Mouse (Mus musculus) gastrocnemius, postnatal 36 days (tissue): ENCODE data around the gene Akt3. TPM values are rescaled to one million over a fixed set of nuclear protein-coding genes. Genes with fewer than 3 reads are reported as not detected.

Experiments used
- DNase-seq, 2 experiments: peaks; one replicate each; pipeline ENCODE4 v3.0.0; 2022
- intact Hi-C: fragments of 180-260 bp; cut with DNase I; formaldehyde crosslinking; loops from one replicate; pipeline ENCODE4 v1.15.1; 2025
- total RNA-seq, 2 experiments: library from RNA; stranded (reverse); gene quantifications; 2 replicates each; pipeline ENCODE4 v1.2.3; 2021

Akt3 gene
- total RNA-seq, 2 experiments from 2014 or later: 9.5 to 10.5 TPM

GRCm38 (mm10) chr1:177013776-177014175 lies 244.2 kb downstream of the Akt3 start:
- DNase-seq: no peak
- intact Hi-C loops: no loop called here

GRCm38 (mm10) chr1:177013313-177013712 lies 244.7 kb downstream of the Akt3 start:
- no peak for DNase-seq
- intact Hi-C loops: no loop called here

GRCm38 (mm10) chr1:177012774-177013173 lies 245.2 kb downstream of the Akt3 start:
- intact Hi-C loops: no loop called here
- no peak for DNase-seq

GRCm38 (mm10) chr1:177011688-177012087 lies 246.3 kb downstream of the Akt3 start:
- intact Hi-C loops: no loop called here

GRCm38 (mm10) chr1:177010607-177011302 lies 247.2 kb downstream of the Akt3 start:
- intact Hi-C loops: no loop called here
- no peak for DNase-seq

More at GRCm38 (mm10) chr1:177011688-177012087, 246.3 kb downstream of the Akt3 start:
- no peak for DNase-seq

- DNase-seq: no peak
- intact Hi-C loops: no loop called here
Observed at GRCm38 (mm10) chr1:177010041-177010440, 248.0 kb downstream of the Akt3 start.

- intact Hi-C loops: loop anchor here (5.0 to 10.0 kb wide), 2 partner anchors 91 to 676 kb away; no protein-coding TSS in a partner anchor
- peak; percentile 34 to 35 for DNase-seq
Observed at GRCm38 (mm10) chr1:177008777-177009176, 249.2 kb downstream of the Akt3 start.

GRCm38 (mm10) chr1:177007405-177007804 lies 250.6 kb downstream of the Akt3 start:
- intact Hi-C loops: loop anchor here (5.0 to 10.0 kb wide), 2 partner anchors 90 to 677 kb away; no protein-coding TSS in a partner anchor
- DNase-seq: no peak

GRCm38 (mm10) chr1:177004041-177004741 lies 253.8 kb downstream of the Akt3 start:
- no peak for DNase-seq
- intact Hi-C loops: loop anchor here (5.0 to 10.0 kb wide), 3 partner anchors 67 to 681 kb away; no protein-coding TSS in a partner anchor

- no peak for DNase-seq
- intact Hi-C loops: loop anchor here (5.0 to 10.0 kb wide), 3 partner anchors 66 to 682 kb away; no protein-coding TSS in a partner anchor
Observed at GRCm38 (mm10) chr1:177002951-177003350, 255.1 kb downstream of the Akt3 start.

- no peak for DNase-seq
- intact Hi-C loops: loop anchor here (2.0 kb wide), 1 partner anchor 190 kb away; no protein-coding TSS in a partner anchor
Observed at GRCm38 (mm10) chr1:176999011-176999410, 259.0 kb downstream of the Akt3 start.

- intact Hi-C loops: loop anchor here (2.0 kb wide), 1 partner anchor 191 kb away; no protein-coding TSS in a partner anchor
- no peak for DNase-seq
Observed at GRCm38 (mm10) chr1:176997711-176998689, 260.0 kb downstream of the Akt3 start.

- no peak for DNase-seq
- intact Hi-C loops: no loop called here
Observed at GRCm38 (mm10) chr1:176997254-176997653, 260.7 kb downstream of the Akt3 start.

GRCm38 (mm10) chr1:176996630-176997201 lies 261.3 kb downstream of the Akt3 start:
- no peak for DNase-seq
- intact Hi-C loops: no loop called here

- no peak for DNase-seq
- intact Hi-C loops: no loop called here
Observed at GRCm38 (mm10) chr1:176996166-176996565, 261.8 kb downstream of the Akt3 start.

- intact Hi-C loops: no loop called here
- DNase-seq: no peak
Observed at GRCm38 (mm10) chr1:176995419-176995775, 262.6 kb downstream of the Akt3 start.

- no peak for DNase-seq
- intact Hi-C loops: no loop called here
Observed at GRCm38 (mm10) chr1:176994707-176995418, 263.1 kb downstream of the Akt3 start.

- no peak for DNase-seq
- intact Hi-C loops: no loop called here
Observed at GRCm38 (mm10) chr1:176994087-176994486, 263.9 kb downstream of the Akt3 start.
